8 mouse cellular contexts compared by ENCODE assay signal in genomic region chr10:17947175-17947906, GRCm38 (mm10). TPM values are rescaled to one million over a fixed set of nuclear protein-coding genes. Genes with fewer than 3 reads are reported as not detected.
DNase-seq lines count a peak whose midpoint lies in the region; ATAC-seq lines count a peak whose summit lies in the region.

No protein-coding gene starts in this region.

- peak overlapping the region; percentile 92 for H3K27ac ChIP-seq in hindbrain, embryonic 14.5 days

- no peaks in the 10 kb centered on the region for H3K27me3 ChIP-seq in hindbrain, embryonic 14.5 days (ENCODE audit: control insufficient read depth, insufficient read depth, low read length)

- peaks cover 15% of the 10 kb centered on the region for H3K4me1 ChIP-seq in hindbrain, embryonic 14.5 days (replicated peaks; ENCODE audit: control insufficient read depth, insufficient read depth, low read length)

- H3K4me3 ChIP-seq in hindbrain, embryonic 14.5 days (replicated peaks; ENCODE audit: low read length): peak overlapping the region; percentile 88

- H3K9me3 ChIP-seq in hindbrain, embryonic 14.5 days (ENCODE audit: control insufficient read depth, low read length): no peaks in the 10 kb centered on the region

- peak; percentile 81 for DNase-seq in T-cell, adult 2 months (ENCODE audit: low spot score)
- DNase-seq in cerebellum, postnatal 25 days: peak; percentile 73 to 84
- peak; percentile 49 to 61 for DNase-seq in frontal cortex, postnatal 36 days (ENCODE audit: low spot score in 2 of 2)
- peak; percentile 44 for DNase-seq in hindbrain, embryonic 14.5 days (ENCODE audit: low spot score)
- peak; percentile 59 to 74 for DNase-seq in left cerebral cortex, adult 18-20 months (ENCODE audit: low spot score in 2 of 2)
- DNase-seq in lung, postnatal 4 days: peak; percentile 80 to 84
- DNase-seq in retina, embryonic 14.5 days (ENCODE audit: low spot score): peak; percentile 58
- DNase-seq in thymus, postnatal 36 days: peak; percentile 78 to 83

- H3K36me3 ChIP-seq in hindbrain, embryonic 14.5 days (replicated peaks; ENCODE audit: control insufficient read depth, insufficient read depth): no peaks in the 10 kb centered on the region

- H3K4me2 ChIP-seq in hindbrain, embryonic 14.5 days (replicated peaks): peak overlapping the region; percentile 60

- peak; percentile 77 for ATAC-seq in hindbrain, embryonic 14.5 days (ENCODE audit: low FRiP score)

- peak overlapping the region; percentile 95 for H3K9ac ChIP-seq in hindbrain, embryonic 14.5 days

- under 1% methylated on average over 53 of the region's 110 CpGs for WGBS in hindbrain, embryonic 14.5 days

RNA-seq across cellular contexts. Expression of gene Heca, which starts 0.5 kb away (rescaled TPM):
- polyA plus RNA-seq in hindbrain, embryonic 14.5 days (2014; fragmentation: Nextera tagmentation; extraction: Ambion mirVana): 6.7 and 8.1 TPM in 2 replicates
- total RNA-seq in left cerebral cortex, adult 18-20 months (2021): 10 to 100 TPM; 26.1 to 29.8 TPM

Comparison
In these comparisons a context has a peak if more than half of its experiments do, and no peak if none do; other contexts are left out.
1. Peak in every context shown above with its lines: DNase-seq, ATAC-seq, H3K4me3 ChIP-seq and H3K27ac ChIP-seq.